Mouse (Mus musculus): ENCODE measurements around the gene Tardbp. TPM values are rescaled to one million over a fixed set of nuclear protein-coding genes. Genes with fewer than 3 reads are reported as not detected.

Gene Tardbp
- total RNA-seq (2021): 100 to 1,000 TPM; 280 to 349 TPM
- long read RNA-seq, experiment 1, full-length matches to known transcripts: 21 of 45 reads
- long read RNA-seq, experiment 1, partial matches to known transcripts: 2 of 45 reads
- long read RNA-seq, experiment 1, other reads (novel, unspliced or antisense): 22 of 45 reads
- long read RNA-seq, experiment 2, full-length matches to known transcripts: 49 of 102 reads
- long read RNA-seq, experiment 2, partial matches to known transcripts: 11 of 102 reads
- long read RNA-seq, experiment 2, other reads (novel, unspliced or antisense): 42 of 102 reads

GRCm38 (mm10) chr4:148626623-148627185, at the start of gene Tardbp:
Gene Tardbp (minus strand): TSS chr4:148627019.
- peak; percentile 93 for DNase-seq (ENCODE audit: low spot score in 2 of 2)

- DNase-seq (ENCODE audit: low spot score in 2 of 2): no peak
Observed at GRCm38 (mm10) chr4:148676188-148676960, 49.6 kb upstream of the Tardbp start.

GRCm38 (mm10) chr4:148675043-148675442, 48.2 kb upstream of the Tardbp start:
- DNase-seq (ENCODE audit: low spot score in 2 of 2): no peak

GRCm38 (mm10) chr4:148671230-148671947, 44.6 kb upstream of the Tardbp start:
- DNase-seq (ENCODE audit: low spot score in 2 of 2): no peak

GRCm38 (mm10) chr4:148667006-148667755, 40.4 kb upstream of the Tardbp start:
- DNase-seq (ENCODE audit: low spot score in 2 of 2): no peak

- no peak for DNase-seq (ENCODE audit: low spot score in 2 of 2)
Observed at GRCm38 (mm10) chr4:148664021-148664420, 37.2 kb upstream of the Tardbp start.

GRCm38 (mm10) chr4:148663326-148663725, 36.5 kb upstream of the Tardbp start:
- no peak for DNase-seq (ENCODE audit: low spot score in 2 of 2)

- DNase-seq (ENCODE audit: low spot score in 2 of 2): peak; percentile 49 to 65
Observed at GRCm38 (mm10) chr4:148662168-148662965, 35.5 kb upstream of the Tardbp start.

GRCm38 (mm10) chr4:148660174-148660573, 33.4 kb upstream of the Tardbp start:
- DNase-seq (ENCODE audit: low spot score in 2 of 2): no peak

GRCm38 (mm10) chr4:148657776-148658175, 31.0 kb upstream of the Tardbp start:
- DNase-seq (ENCODE audit: low spot score in 2 of 2): no peak

GRCm38 (mm10) chr4:148656691-148657258, 30.0 kb upstream of the Tardbp start:
- no peak for DNase-seq (ENCODE audit: low spot score in 2 of 2)

- DNase-seq (ENCODE audit: low spot score in 2 of 2): no peak
Observed at GRCm38 (mm10) chr4:148654701-148655398, 28.0 kb upstream of the Tardbp start.

- no peak for DNase-seq (ENCODE audit: low spot score in 2 of 2)
Observed at GRCm38 (mm10) chr4:148651045-148651444, 24.2 kb upstream of the Tardbp start.

GRCm38 (mm10) chr4:148649309-148649708, 22.5 kb upstream of the Tardbp start:
- no peak for DNase-seq (ENCODE audit: low spot score in 2 of 2)

GRCm38 (mm10) chr4:148646616-148647015, 19.8 kb upstream of the Tardbp start:
- DNase-seq (ENCODE audit: low spot score in 2 of 2): no peak

- DNase-seq (ENCODE audit: low spot score in 2 of 2): no peak
Observed at GRCm38 (mm10) chr4:148644926-148645325, 18.1 kb upstream of the Tardbp start.

- DNase-seq (ENCODE audit: low spot score in 2 of 2): peak; percentile 38 to 53
Observed at GRCm38 (mm10) chr4:148644157-148644511, 17.3 kb upstream of the Tardbp start.

- no peak for DNase-seq (ENCODE audit: low spot score in 2 of 2)
Observed at GRCm38 (mm10) chr4:148643291-148644156, 16.7 kb upstream of the Tardbp start, which contains the start of gene Gm572. Gene Gm572 (plus strand): TSS chr4:148643317.

Measured in adrenal gland, postnatal 4 days (tissue).